Mouse (Mus musculus) urinary bladder, adult 2 months (tissue): ENCODE results near the gene Amot. TPM values are rescaled to one million over a fixed set of nuclear protein-coding genes. Genes with fewer than 3 reads are reported as not detected.

ENCODE experiments used
- DNase-seq: peaks from one replicate; pipeline ENCODE4 v3.0.0; 2022; ENCODE audit warnings: low spot score
- polyA plus RNA-seq: library from polyadenylated mRNA; depleted of rRNA; stranded (reverse); fragments of >200 nt; gene quantifications from 2 replicates; pipeline ENCODE4 v1.2.3, GENCODE M21; 2012

The Amot gene
- polyA plus RNA-seq, 1 experiment, result 2.3 TPM

- DNase-seq, result no peak
Measured at GRCm38 (mm10) chrX:145482383-145482782, 22.6 kb downstream of the Amot start.

GRCm38 (mm10) chrX:145479942-145480341, 25.0 kb downstream of the Amot start:
- DNase-seq, result no peak

GRCm38 (mm10) chrX:145477725-145478194, 27.2 kb downstream of the Amot start:
- DNase-seq, result no peak

GRCm38 (mm10) chrX:145477003-145477724, 27.8 kb downstream of the Amot start:
- DNase-seq, result no peak

DNA sequence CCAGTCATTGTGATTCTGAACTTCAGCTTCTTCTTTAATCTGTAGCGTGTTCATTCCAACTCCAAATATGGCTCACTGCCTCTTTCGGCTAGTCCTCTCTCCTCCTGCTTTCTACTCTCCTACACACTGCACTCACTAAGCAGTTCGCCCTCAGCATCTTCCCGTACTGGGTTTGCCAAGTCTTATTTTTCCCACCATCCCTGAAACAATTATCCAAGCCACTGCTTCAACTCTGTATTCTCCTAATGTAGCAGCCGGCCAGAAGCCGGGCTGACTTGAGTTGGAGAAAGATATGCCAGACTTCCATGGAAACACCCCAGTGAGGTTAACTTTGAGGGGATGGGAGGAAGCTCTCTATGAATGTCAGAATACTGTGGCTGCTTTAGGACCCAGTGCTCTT, 36.7 kb downstream of the Amot start:
- no peak for DNase-seq

DNA sequence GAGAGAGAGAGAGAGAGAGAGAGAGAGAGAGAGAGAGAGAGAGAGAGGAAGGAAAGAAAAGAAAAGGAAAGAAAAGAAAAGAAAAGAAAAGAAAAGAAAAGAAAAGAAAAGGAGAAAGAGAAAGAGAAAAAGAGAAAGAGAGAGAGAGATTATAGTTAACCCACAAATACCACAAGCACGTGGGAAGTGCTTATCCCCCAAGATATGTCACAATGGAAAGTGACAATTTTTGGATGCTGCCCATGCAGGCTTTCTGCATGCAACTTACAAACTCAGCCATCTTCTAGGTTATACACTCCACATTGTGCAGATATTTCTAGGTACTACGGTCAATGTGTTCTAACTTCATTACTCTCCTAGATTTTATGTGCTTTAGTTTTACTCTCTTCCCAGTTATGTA, 41.5 kb downstream of the Amot start:
- no peak for DNase-seq

- no peak for DNase-seq
Measured at GRCm38 (mm10) chrX:145461339-145461738, 43.6 kb downstream of the Amot start.

DNA sequence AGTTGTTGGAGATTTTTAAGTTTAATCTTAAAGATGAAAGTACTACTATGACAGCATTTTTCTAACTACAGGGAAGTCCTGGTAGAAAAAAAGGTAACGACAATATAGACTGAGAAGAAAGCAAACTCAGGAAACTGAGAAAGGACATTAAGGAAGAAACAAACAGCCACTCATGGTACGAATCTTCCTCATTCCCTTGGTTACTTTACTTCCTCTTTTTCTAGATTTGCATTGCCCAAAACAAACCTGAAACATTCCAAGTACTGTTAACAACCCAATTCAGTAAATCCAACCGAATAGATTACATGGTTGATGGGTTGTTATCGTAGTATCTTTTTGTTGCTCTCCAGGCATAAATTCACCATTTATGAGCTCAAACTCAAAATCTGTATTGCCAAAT, 48.7 kb downstream of the Amot start:
- no peak for DNase-seq

DNA sequence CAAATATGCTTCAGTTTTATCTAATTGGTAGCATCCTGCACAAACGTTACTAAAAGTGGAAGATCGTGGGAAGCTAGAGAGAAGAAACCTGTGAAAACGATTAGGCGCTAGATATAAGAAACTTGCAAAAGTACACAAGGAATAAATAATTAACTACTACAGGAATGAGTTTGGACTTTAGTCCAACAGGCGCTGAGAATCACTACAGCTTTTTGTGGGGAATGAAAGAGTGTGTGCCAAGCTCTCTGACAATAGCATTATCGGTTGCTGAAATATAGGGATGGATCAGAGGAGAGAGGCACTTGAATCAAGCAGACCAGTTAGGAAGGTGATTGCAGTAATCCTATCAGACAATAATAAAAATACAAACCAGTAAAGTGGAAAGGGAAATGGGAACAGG, 49.4 kb downstream of the Amot start:
- no peak for DNase-seq

- no peak for DNase-seq
Measured at GRCm38 (mm10) chrX:145454828-145455227, 50.2 kb downstream of the Amot start.

- DNase-seq, result no peak
Measured at GRCm38 (mm10) chrX:145441526-145441925, 63.5 kb downstream of the Amot start.

DNA sequence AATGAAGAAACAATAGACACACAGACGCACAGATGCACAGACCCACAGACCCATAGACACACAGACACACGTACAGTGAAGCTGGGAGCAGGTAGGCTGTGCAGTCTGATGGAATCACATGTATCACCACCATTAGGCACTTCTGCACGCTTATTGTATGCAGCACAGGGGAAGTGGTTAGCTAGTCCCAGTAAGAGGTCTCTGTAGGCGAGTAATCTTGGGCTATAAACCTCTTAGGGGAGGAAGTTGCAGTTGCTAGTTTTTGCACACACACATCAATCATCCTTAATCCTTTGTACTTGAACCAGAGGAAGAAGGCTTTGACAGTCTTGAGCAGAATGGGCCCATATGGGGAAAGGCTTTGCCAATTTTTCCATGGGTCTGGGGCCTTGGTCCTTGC, 71.3 kb downstream of the Amot start:
- DNase-seq, result no peak

DNA sequence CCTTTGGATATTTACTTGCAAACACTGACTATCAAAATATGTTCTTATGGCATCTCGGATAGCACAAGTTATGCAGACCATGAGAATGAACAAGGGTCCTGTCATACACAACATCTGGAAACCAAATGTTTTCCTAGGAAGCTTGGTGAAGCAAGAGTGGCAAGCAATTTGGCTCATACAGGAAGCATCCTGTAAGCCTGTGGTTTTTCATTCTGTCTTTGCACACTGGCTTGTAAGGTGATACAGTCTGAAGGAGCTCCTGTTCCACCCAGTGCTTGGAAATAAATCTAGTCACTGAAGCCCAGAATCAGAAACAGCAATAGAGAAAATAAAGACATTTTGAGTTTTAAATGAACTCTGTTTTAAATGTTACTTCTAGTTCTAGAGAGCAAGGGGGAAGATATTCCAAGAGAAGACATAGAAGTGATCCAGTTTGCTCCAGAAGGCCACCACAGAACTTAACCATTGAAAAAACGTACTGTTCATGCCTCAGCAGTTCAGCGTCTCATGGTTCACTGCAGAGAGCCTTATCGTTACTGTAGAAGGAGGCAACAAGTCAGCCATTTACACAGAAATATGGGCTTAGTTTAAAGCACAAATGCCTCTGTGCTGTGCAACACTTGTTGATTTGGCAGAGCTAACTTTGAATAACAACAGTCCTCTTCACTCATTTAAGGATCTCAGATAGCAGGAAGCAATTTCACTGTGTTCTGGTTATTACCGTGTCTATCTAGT, 74.0 kb downstream of the Amot start:
- no peak for DNase-seq

- no peak for DNase-seq
Measured at GRCm38 (mm10) chrX:145428811-145429210, 76.2 kb downstream of the Amot start.

DNA sequence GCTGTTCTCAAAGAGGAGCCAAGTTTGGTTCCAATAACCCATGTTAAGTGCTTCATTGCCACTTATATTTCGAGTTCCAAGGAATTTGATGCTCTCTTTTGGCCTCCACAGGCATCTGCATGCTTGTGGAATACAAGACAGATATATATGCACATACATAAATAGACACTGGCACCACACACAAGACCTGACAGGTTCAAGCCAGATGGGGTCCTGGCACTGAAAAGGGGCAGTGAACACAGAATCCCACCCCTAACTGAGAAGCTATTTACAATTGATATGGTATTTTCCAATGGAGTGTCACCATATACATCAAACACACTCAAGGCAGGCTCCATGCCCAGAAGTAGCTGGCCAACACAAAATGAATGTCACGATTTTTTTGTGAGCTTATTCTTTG, 81.0 kb downstream of the Amot start:
- DNase-seq, result no peak

DNA sequence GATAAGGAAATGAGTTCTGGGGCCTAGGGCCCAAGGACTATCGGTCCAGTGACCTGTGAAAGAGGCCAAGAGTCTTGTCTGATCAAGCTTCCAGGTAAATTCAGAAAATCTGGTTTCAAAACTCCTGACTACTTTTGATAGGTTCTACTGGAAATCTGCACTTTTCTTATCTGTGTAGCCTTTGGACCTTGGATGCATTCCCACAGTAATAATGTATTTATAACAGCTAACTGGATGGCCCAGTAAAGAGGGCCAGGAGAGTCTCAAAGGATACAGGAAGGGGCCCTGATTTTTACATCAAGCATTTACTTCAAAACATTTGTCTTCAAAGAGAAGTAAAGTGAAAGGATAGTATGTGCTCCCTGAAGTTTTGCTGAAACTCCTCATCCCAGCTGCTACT, 90.7 kb downstream of the Amot start:
- DNase-seq, result no peak

DNA sequence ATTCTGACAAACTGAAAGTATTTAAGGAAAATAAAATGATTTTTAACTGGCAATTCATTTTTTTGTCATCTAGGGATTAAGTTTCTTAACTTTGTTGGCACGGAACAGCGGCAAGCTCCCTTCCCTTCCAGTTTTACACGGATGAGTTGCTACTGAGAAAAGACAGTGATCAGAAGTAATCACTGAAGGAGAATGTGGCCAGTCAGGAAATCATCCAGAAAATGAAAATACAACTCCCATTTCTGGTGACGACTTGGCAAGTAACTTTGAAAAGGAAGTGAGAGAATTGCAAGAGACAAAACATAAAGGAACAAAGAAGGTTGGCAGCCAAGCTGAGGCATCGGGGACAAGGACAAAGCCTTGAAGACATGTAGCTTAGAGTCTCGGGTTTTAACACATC, 93.6 kb downstream of the Amot start:
- DNase-seq, result no peak

GRCm38 (mm10) chrX:145406052-145406451, 98.9 kb downstream of the Amot start:
- no peak for DNase-seq

- no peak for DNase-seq
Measured at GRCm38 (mm10) chrX:145401926-145402325, 103.1 kb downstream of the Amot start.

DNA sequence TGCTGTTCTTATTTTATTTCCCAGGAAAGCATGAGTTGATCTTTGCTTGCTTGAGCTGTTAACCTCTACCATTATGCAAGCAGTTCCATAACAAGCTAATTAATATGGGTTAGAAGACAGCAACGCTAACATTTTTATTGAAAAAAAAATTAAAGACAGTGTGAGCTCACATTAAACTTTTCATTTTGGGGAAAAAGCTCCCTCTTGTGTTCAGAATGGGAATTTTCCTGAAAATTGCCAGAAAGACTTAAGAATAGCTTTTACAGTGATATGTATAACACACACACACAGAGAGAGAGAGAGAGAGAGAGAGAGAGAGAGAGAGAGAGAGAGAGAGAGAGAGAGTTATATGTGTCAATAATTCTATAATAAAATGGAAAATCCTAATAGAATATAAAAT, 105.7 kb downstream of the Amot start:
- DNase-seq, result no peak
